Mouse (Mus musculus): Measurements from ENCODE around the gene Cbr4. TPM values are rescaled to one million over a fixed set of nuclear protein-coding genes. Genes with fewer than 3 reads are reported as not detected.

The Cbr4 gene
- polyA plus RNA-seq, 1 experiment from 2014 or later = 51.2 TPM

GRCm38 (mm10) chr8:61550006-61550748 lies 62.6 kb downstream of the Cbr4 start:
- Histone ChIP-seq H3K27ac (ENCODE audit: low read depth, low read length) (no peak overlapping the region), H3K4me1 (replicated peaks; ENCODE audit: control insufficient read depth, insufficient read depth, low read length) (no peaks in the 10 kb centered on the region), H3K9me3 (ENCODE audit: control insufficient read depth) (0 out of 2 replicates have a peak, but pooled peaks cover 2% of the 10 kb centered on the region), H3K27me3 (replicated peaks; ENCODE audit: control insufficient read depth, insufficient read depth, low read length) (no peaks in the 10 kb centered on the region), H3K36me3 (ENCODE audit: control insufficient read depth, insufficient read depth) (peaks cover 35% of the 10 kb centered on the region), H3K4me3 (ENCODE audit: low read depth, low read length) (no peak overlapping the region), H3K4me2 (replicated peaks; ENCODE audit: low read depth) (no peak overlapping the region), H3K9ac (ENCODE audit: low read depth, low read length) (no peak overlapping the region)
- no peak for ATAC-seq
- 75% methylated on average over 26 of the region's 27 CpGs for WGBS
- TF ChIP-seq CTCF (IDR thresholded peaks at IDR 0.05; ENCODE audit: low read depth) = peak; percentile 58

GRCm38 (mm10) chr8:61552221-61552620 lies 64.7 kb downstream of the Cbr4 start:
- Histone ChIP-seq H3K4me3 (ENCODE audit: low read depth, low read length) (no peak overlapping the region), H3K27ac (ENCODE audit: low read depth, low read length) (no peak overlapping the region), H3K9me3 (ENCODE audit: control insufficient read depth) (0 out of 2 replicates have a peak, but pooled peaks cover 2% of the 10 kb centered on the region), H3K27me3 (replicated peaks; ENCODE audit: control insufficient read depth, insufficient read depth, low read length) (no peaks in the 10 kb centered on the region), H3K4me1 (replicated peaks; ENCODE audit: control insufficient read depth, insufficient read depth, low read length) (no peaks in the 10 kb centered on the region), H3K36me3 (ENCODE audit: control insufficient read depth, insufficient read depth) (peaks cover 26% of the 10 kb centered on the region), H3K4me2 (replicated peaks; ENCODE audit: low read depth) (no peak overlapping the region), H3K9ac (ENCODE audit: low read depth, low read length) (no peak overlapping the region)
- WGBS = 73% methylated on average over 6 of the region's 6 CpGs
- TF ChIP-seq CTCF (IDR thresholded peaks at IDR 0.05; ENCODE audit: low read depth) = no peak
- no peak for ATAC-seq

- no peak for ATAC-seq
- no peak overlapping the region for H3K27ac ChIP-seq (ENCODE audit: low read depth, low read length)
Measured at GRCm38 (mm10) chr8:61552755-61553402, 65.3 kb downstream of the Cbr4 start.

GRCm38 (mm10) chr8:61555343-61555742 lies 67.8 kb downstream of the Cbr4 start:
- H3K9me3 ChIP-seq (ENCODE audit: control insufficient read depth) = no peaks in the 10 kb centered on the region
- peaks cover 1% of the 10 kb centered on the region; the same call in 1 of the 2 replicates for H3K36me3 ChIP-seq (ENCODE audit: control insufficient read depth, insufficient read depth)
- no peak for TF ChIP-seq CTCF (IDR thresholded peaks at IDR 0.05; ENCODE audit: low read depth)
- H3K4me1 ChIP-seq (replicated peaks; ENCODE audit: control insufficient read depth, insufficient read depth, low read length) = no peaks in the 10 kb centered on the region
- no peaks in the 10 kb centered on the region for H3K27me3 ChIP-seq (replicated peaks; ENCODE audit: control insufficient read depth, insufficient read depth, low read length)
- H3K4me3 ChIP-seq (ENCODE audit: low read depth, low read length) = no peak overlapping the region
- WGBS = 79% methylated on average over 6 of the region's 6 CpGs
- H3K27ac ChIP-seq (ENCODE audit: low read depth, low read length) = no peak overlapping the region
- no peak overlapping the region for H3K9ac ChIP-seq (ENCODE audit: low read depth, low read length)
- H3K4me2 ChIP-seq (replicated peaks; ENCODE audit: low read depth) = no peak overlapping the region
- ATAC-seq = no peak

More at GRCm38 (mm10) chr8:61552755-61553402, 65.3 kb downstream of the Cbr4 start:
- peaks cover 25% of the 10 kb centered on the region for H3K36me3 ChIP-seq (ENCODE audit: control insufficient read depth, insufficient read depth)
- no peak overlapping the region for H3K4me3 ChIP-seq (ENCODE audit: low read depth, low read length)
- no peaks in the 10 kb centered on the region for H3K4me1 ChIP-seq (replicated peaks; ENCODE audit: control insufficient read depth, insufficient read depth, low read length)
- 0 out of 2 replicates have a peak, but pooled peaks cover 2% of the 10 kb centered on the region for H3K9me3 ChIP-seq (ENCODE audit: control insufficient read depth)
- no peak overlapping the region for H3K4me2 ChIP-seq (replicated peaks; ENCODE audit: low read depth)
- 74% methylated on average over 8 of the region's 8 CpGs for WGBS
- no peaks in the 10 kb centered on the region for H3K27me3 ChIP-seq (replicated peaks; ENCODE audit: control insufficient read depth, insufficient read depth, low read length)
- TF ChIP-seq CTCF (IDR thresholded peaks at IDR 0.05; ENCODE audit: low read depth) = no peak
- H3K9ac ChIP-seq (ENCODE audit: low read depth, low read length) = no peak overlapping the region

- no peak for ATAC-seq
- H3K9ac ChIP-seq (ENCODE audit: low read depth, low read length) = no peak overlapping the region
- H3K27me3 ChIP-seq (replicated peaks; ENCODE audit: control insufficient read depth, insufficient read depth, low read length) = no peaks in the 10 kb centered on the region
- H3K27ac ChIP-seq (ENCODE audit: low read depth, low read length) = no peak overlapping the region
- H3K4me2 ChIP-seq (replicated peaks; ENCODE audit: low read depth) = no peak overlapping the region
- TF ChIP-seq CTCF (IDR thresholded peaks at IDR 0.05; ENCODE audit: low read depth) = no peak
- no peaks in the 10 kb centered on the region for H3K36me3 ChIP-seq (ENCODE audit: control insufficient read depth, insufficient read depth)
- no peaks in the 10 kb centered on the region for H3K9me3 ChIP-seq (ENCODE audit: control insufficient read depth)
- WGBS = 49% methylated on average over 8 of the region's 8 CpGs
- H3K4me1 ChIP-seq (replicated peaks; ENCODE audit: control insufficient read depth, insufficient read depth, low read length) = no peaks in the 10 kb centered on the region
- H3K4me3 ChIP-seq (ENCODE audit: low read depth, low read length) = no peak overlapping the region
Measured at GRCm38 (mm10) chr8:61556219-61556618, 68.7 kb downstream of the Cbr4 start.
